Mouse (Mus musculus): ENCODE results near the gene Olfr1.

Gene Olfr1

GRCm38 (mm10) chr11:73399514-73399913 lies at the start of gene Olfr1:
Gene Olfr1, minus strand, starts transcription at chr11:73399614.
- DNase-seq (ENCODE audit: low read depth, low spot score), result no peak

GRCm38 (mm10) chr11:73428377-73428776 lies 29.0 kb upstream of the Olfr1 start, which contains the start of gene Olfr378:
Gene Olfr378, minus strand, starts transcription at chr11:73428477.
- DNase-seq (ENCODE audit: low read depth, low spot score), result no peak

DNA sequence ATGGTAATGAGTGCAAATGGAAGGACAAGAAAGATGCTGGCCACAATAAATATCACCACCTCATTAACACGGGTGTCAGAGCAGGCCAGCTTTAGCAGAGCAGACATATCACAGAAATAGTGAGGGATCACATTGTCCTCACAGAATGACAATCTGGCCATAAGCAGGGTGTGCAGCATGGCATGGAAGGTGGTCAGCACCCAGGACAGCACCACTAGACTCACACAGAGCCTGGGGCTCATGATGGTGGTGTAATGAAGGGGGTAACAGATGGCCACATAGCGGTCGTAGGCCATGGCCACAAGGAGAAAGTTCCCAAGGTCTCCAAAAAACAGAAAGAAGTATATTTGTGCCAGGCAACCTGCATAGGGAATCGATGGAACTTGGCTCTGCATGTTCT lies 4.0 kb downstream of the Olfr1 start:
- DNase-seq (ENCODE audit: low read depth, low spot score), result no peak

DNA sequence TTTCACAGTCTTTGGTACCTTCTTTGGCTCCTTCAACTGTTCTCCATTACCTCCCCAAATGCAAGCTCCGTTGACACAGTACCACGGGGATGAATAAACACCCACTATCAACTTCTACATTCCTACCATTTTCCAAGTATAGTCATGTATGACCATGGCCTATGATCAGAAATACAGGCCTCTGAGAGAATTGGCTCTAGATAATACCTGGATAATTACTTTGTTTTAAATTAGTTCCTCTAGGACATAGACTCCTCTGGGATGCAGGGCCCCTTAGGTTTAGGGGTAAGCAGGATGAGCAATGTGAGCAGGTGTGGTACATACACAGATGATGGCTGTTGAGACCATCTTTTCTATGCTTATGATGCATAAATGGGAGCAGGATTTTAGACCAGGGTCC lies 28.5 kb downstream of the Olfr1 start, which contains the start of gene Olfr376:
Gene Olfr376 (plus strand): TSS at position 301 of the 400 bp plus-strand sequence.
- no peak for DNase-seq (ENCODE audit: low read depth, low spot score)

- no peak for DNase-seq (ENCODE audit: low read depth, low spot score)
These were observed 48.9 kb downstream of the Olfr1 start, which contains the start of gene Olfr20 for GRCm38 (mm10) chr11:73350483-73350882. Gene Olfr20, plus strand, starts transcription at chr11:73350783.
